Mouse (Mus musculus) liver, postnatal 0 days (tissue): ENCODE measurements around the gene Ndfip2.
A peak's percentile ranks its signal among the peaks of the same experiment; 100 is the strongest.

ENCODE experiments used
- CTCF ChIP-seq: sonication (generic); IDR thresholded peaks from 2 replicates; pipeline ENCODE4 v1.5.1; 2016; ENCODE audit warnings: antibody characterized with exemption, low read depth
- EP300 ChIP-seq: IDR thresholded peaks from 2 replicates; pipeline ENCODE4 v1.6.1; 2016; ENCODE audit warnings: antibody characterized with exemption, low read depth, mild to moderate bottlenecking

- TF ChIP-seq EP300 (peak; percentile 27; the same call in 1 of the 2 replicates), CTCF (no peak)
These were observed 4.5 kb downstream of the Ndfip2 start for GRCm38 (mm10) chr14:105262923-105263322.
